Mouse (Mus musculus) kidney, postnatal 4 days (tissue): ENCODE data around the gene Sp2.

Source experiments
- DNase-seq, 2 experiments: peaks; one replicate each; pipeline ENCODE4 v3.0.0; 2021; ENCODE audit warnings: mixed read lengths in 2 of 2

Sp2 gene

GRCm38 (mm10) chr11:96969746-96970145 is 13.0 kb downstream of the Sp2 start:
- DNase-seq = peak; percentile 51 to 71

- DNase-seq = peak in 1 of 2 experiments; percentile 18
Observed at GRCm38 (mm10) chr11:96969280-96969722, 13.5 kb downstream of the Sp2 start.

- DNase-seq = peak in 1 of 2 experiments; percentile 25
Observed at GRCm38 (mm10) chr11:96968476-96968875, 14.3 kb downstream of the Sp2 start.

DNA sequence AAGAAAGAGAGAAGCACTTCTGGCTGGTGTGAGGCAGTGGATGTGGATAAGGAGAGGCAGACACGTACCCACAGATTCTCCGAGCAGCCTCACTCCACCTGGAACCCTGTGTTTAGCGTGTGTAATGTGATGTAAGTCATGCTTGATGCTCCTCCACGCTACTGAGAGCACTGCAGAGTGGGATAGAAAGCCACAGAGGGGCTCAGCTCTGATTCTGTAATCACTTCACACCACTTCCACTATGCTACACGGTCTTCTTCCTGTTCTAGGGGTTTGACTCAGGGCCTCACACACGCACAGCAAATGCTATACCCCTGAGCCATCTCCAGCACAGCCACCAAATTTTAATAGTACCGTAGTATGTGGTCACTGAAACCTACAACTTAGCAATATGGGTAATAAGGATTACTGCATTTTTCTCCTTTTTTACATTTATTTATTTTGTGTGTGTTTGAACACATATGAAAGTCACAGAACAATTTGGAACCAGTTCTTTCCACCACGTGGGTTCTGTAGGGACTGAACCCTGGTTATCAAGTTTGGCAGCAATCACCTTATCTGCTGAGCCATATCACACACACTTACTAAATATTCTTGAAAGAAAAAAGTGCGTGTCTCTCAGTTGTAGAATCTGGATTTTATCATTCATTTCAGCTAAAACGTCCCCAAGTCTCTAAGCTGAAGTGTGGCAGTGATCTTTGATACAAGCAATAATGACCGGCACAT is 15.1 kb downstream of the Sp2 start:
- no peak for DNase-seq

GRCm38 (mm10) chr11:96966914-96967543 is 15.7 kb downstream of the Sp2 start:
- peak in 1 of 2 experiments; percentile 21 for DNase-seq

GRCm38 (mm10) chr11:96966172-96966571 is 16.6 kb downstream of the Sp2 start:
- DNase-seq = no peak

DNA sequence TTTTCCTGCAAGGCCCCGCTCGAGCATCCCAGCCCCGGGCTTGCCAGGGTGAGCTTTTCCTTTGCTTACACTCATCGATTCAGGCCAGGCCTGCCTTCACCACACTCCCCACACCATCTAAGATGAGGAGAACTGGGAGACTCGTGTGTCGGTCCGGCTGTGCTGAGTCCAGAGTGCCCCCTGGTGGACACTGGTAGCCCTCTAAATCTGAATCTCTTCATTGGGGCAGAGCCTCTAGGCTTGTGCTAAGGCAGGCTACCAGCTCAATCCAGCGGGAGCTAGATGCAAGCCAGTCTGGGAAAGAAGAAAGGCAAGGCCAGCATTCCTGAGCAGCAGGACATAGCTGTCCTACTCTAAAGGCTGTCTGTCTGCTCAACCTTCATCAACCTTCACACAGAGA is 19.2 kb downstream of the Sp2 start:
- DNase-seq = peak; percentile 95 to 96

GRCm38 (mm10) chr11:96957061-96957805 is 25.5 kb downstream of the Sp2 start:
- DNase-seq = no peak

DNA sequence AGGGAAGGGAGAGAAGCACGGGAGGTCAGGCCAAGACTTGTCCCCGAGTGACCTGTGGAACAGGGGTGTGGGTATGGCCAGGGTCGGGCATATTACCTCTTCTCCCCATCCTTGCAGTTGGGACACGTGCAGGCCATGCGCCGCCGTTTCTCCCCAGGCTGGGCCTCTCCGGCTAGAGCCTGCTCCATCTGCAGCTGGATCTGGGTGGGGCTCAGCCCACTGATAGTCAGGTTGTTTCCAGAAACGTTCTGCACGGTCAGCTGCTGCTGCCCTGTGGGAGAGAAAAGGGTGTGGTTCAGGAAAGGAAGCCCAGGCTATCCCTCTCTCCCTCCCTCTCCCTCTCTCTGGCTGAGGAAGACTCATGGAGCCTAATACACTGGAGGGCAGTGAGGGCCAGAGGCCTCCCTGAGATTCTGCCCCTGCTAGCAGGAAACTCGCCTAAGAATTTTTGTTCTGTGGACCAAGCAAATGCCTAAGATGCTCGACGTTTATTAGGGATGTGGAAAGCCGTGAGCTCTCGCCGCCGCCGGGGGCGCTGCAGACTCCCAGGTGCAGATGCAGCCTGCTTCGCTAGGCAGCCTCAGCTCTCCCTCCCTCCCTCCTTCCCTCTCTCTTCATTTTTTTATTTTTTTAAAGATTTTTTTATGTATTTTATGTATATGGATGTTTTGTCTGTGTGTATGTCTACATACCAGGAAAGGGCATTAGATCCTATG is 26.6 kb downstream of the Sp2 start:
- DNase-seq = peak; percentile 52 to 65

- DNase-seq = no peak
Observed at GRCm38 (mm10) chr11:96955094-96955493, 27.7 kb downstream of the Sp2 start.

- no peak for DNase-seq
Observed at GRCm38 (mm10) chr11:96952896-96953295, 29.9 kb downstream of the Sp2 start.

- DNase-seq = no peak
Observed at GRCm38 (mm10) chr11:96952426-96952825, 30.3 kb downstream of the Sp2 start.

DNA sequence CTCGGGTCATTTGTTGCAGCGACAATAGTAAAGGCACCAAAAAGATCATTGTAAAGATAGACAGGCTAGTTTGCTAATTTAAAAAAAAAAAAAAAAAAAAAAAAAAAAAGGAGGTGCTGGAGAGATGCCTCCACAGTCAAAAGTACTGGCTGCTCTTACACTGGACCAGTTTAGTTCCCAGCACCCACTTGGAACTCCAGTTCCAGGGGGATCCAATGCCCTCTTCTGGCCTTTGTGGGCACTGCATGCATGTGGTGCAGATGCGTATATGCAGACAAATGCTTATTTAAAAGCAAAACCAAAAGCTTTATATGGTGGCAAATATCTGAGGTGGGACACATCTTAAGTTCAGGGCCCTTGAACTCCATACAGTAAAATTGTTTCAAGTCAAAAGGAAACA is 32.0 kb downstream of the Sp2 start:
- no peak for DNase-seq

- DNase-seq = no peak
Observed at GRCm38 (mm10) chr11:96947849-96948248, 34.9 kb downstream of the Sp2 start.

- DNase-seq = no peak
Observed at GRCm38 (mm10) chr11:96946498-96946897, 36.3 kb downstream of the Sp2 start.

DNA sequence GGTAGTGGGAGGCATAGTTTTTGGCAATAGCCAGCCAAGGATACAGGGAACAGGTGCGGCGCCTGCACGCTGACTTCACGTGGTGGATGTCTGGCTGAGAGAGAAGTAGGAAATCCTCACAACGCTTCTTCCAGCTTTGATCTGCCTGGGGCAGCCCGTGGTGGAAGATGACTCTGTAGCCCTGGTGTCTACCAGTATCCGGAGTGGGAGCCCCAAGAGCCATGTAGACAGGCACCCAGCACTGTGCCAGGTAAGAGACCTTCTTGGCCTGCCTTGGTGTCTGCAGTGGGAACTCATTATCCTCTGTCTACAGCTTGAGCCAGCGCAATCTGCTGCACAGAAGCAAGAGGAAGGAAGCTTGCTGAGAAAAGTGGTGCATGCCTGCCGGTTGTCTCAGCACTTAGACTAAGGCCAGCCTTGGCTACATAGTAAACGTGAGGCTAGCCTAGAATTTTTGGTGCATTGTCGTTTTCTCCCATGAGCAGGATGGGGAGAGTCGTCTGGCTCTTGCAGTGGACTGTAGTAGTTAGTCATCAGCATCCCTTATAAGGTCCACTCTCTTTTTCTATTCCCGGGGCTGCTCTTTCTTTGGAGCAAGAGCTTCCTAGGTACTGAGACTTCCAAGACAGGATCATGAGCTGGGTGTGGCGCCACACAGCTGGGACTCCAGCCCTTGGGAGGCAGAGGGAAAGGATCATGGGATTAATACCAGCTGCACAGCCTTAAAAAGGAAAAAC is 37.7 kb downstream of the Sp2 start:
- no peak for DNase-seq

DNA sequence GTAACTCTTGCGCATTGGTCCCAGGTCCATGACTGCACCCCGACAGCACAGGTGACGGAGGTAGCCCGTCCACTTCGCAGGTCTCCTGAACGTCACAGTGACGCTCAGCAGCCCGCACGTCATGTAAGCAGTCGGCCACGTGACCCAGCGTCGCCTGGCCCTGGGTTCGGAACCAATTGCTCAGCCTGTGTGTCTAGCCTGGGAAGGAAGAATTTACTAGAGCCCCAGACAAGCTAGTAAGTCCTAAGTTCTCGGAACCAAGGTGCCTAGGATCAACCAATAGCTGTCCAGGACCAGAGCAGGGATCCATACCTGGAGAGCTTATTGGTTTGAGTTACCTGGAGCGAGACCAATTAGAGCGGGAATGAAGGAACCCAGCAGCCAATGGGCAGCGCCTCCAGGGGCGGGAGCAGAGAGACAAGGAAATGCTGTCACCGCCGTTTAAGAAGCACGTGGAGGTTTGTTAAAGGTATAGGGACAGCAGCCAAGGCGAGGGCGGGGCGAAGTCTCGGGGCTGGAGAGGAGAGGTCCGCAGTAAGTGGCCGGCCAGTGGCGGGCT is 38.9 kb downstream of the Sp2 start, which contains the start of gene Pnpo:
Gene Pnpo (minus strand): TSS at position 241 of the 559 bp plus-strand sequence.
- DNase-seq = peak; percentile 90 to 94

DNA sequence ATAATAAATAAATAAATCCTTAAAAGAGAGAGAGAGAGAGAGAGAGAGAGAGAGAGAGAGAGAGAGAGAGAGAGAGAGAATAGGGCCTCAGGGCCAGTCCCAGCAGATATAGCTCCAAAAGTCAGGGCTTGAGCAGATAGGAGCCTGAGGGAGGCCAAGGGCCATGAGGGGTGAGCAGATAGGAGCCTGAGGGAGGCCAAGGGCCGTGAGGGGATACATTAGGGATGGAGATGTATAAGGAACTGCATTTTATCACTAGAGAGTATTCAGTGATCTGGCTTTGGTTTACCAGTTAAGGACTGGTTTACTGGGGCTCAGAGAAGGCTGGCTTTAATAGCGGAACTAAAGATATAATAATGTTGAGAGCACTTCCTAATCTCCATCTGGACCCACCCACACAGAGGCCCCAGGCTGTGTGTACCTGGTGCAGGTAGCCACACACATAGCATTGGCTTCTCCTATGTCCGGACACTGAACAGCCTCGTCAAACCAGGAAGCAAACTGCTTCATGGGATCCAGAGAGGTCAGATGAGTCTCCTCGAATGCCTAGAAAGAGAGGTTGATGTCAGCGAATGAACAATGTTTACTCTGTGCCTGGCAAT is 40.7 kb downstream of the Sp2 start:
- DNase-seq = no peak

GRCm38 (mm10) chr11:96940578-96941465 is 41.9 kb downstream of the Sp2 start:
- DNase-seq = no peak

GRCm38 (mm10) chr11:96938426-96938800 is 44.3 kb downstream of the Sp2 start:
- no peak for DNase-seq
